In the genomic region with DNA sequence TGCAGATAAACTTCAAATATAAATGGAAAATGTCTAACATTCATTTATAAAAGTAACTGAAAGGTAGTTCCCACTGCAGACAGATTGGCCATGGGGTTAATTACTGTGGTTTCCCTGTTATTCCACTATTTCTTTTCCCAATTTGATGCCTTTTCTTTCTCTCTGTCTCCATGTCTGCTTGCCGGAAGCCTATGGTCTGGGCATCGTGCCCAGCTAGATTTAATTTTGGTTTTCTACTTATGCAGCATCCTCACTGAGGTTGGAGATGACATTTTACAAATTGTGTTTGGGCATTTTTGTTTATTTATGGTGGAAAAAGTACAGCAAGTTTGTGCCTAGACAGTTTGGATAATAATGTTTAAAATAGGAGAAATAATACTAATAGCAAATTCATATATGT, we compare ENCODE assay signal across 14 mouse cellular contexts.
A peak's percentile ranks its signal among the peaks of the same experiment; 100 is the strongest.
DNase-seq lines count a peak whose midpoint lies in the region; ATAC-seq and TF ChIP-seq lines count a peak whose summit lies in the region.
"Had no signal": no experiment of that assay in that cellular context is flagged by ENCODE, and none has a peak within 500 bp of the region (broad histone marks: within the 10 kb centered on the region; RNA-seq: fewer than 3 reads in every experiment).

No protein-coding gene starts in this region.

- no peaks in the 10 kb centered on the region for H3K36me3 ChIP-seq in lung, embryonic 14.5 days (ENCODE audit: insufficient read depth)
- H3K36me3 ChIP-seq: embryonic facial prominence, embryonic 13.5 days; intestine, embryonic 15.5 days; liver, embryonic 15.5 days; stomach, embryonic 15.5 days had no signal

- H3K4me2 ChIP-seq in lung, embryonic 14.5 days, result no peak overlapping the region
- H3K4me2 ChIP-seq: embryonic facial prominence, embryonic 13.5 days; intestine, embryonic 15.5 days; liver, embryonic 15.5 days; stomach, embryonic 15.5 days had no signal

- H3K9me3 ChIP-seq in lung, embryonic 14.5 days (ENCODE audit: low read depth, low read length), result no peaks in the 10 kb centered on the region
- H3K9me3 ChIP-seq: embryonic facial prominence, embryonic 13.5 days; intestine, embryonic 15.5 days; liver, embryonic 15.5 days; stomach, embryonic 15.5 days had no signal

- peak; percentile 33 to 47 for DNase-seq in cerebellum, postnatal 10 days
- DNase-seq in cerebellum, postnatal 4 days (ENCODE audit: low spot score in 2 of 2), result no peak
- DNase-seq in lung, embryonic 14.5 days, result peak; percentile 66
- no peak for DNase-seq in lung, postnatal 14 days
- peak; percentile 47 to 65 for DNase-seq in left cerebral cortex, adult 2 months (ENCODE audit: extremely low spot score in 1 of 2, low spot score in 2 of 2)
- DNase-seq in right cerebral cortex, postnatal 4 days, result peak; percentile 61
- no peak for DNase-seq in gastrocnemius, postnatal 36 days
- DNase-seq in urinary bladder, adult 18-20 months (ENCODE audit: low spot score in 2 of 2), result no peak
- DNase-seq: gastrocnemius, postnatal 25 days; retina, postnatal 1 day had no signal

- H3K27ac ChIP-seq in lung, embryonic 14.5 days (ENCODE audit: low read depth), result no peak overlapping the region
- H3K27ac ChIP-seq in left cerebral cortex, adult 2 months, result peak overlapping the region; percentile 51
- H3K27ac ChIP-seq: embryonic facial prominence, embryonic 13.5 days; intestine, embryonic 15.5 days; liver, embryonic 15.5 days; stomach, embryonic 15.5 days had no signal

- WGBS in lung, embryonic 14.5 days, result 44% methylated on average over 2 of the region's 2 CpGs

- no peak overlapping the region for H3K4me3 ChIP-seq in lung, embryonic 14.5 days (ENCODE audit: low read depth, low read length)
- H3K4me3 ChIP-seq in left cerebral cortex, adult 2 months, result no peak overlapping the region
- H3K4me3 ChIP-seq: embryonic facial prominence, embryonic 13.5 days; intestine, embryonic 15.5 days; liver, embryonic 15.5 days; stomach, embryonic 15.5 days had no signal

- no peak for TF ChIP-seq CTCF in lung, embryonic 14.5 days (IDR thresholded peaks at IDR 0.05; ENCODE audit: low read depth)
- no peak for TF ChIP-seq CTCF in left cerebral cortex, adult 2 months (IDR thresholded peaks at IDR 0.05)

- intact Hi-C loops in left cerebral cortex, adult 2 months (cut with DNase I), result loop anchor here (10.0 kb wide), 1 partner anchor 1290 kb away; no protein-coding TSS in a partner anchor
- intact Hi-C loops in gastrocnemius, postnatal 36 days (cut with DNase I), result no loop called here

- no peak for ATAC-seq in lung, embryonic 14.5 days (ENCODE audit: insufficient read depth)
- ATAC-seq: intestine, embryonic 15.5 days had no signal

- no peaks in the 10 kb centered on the region for H3K4me1 ChIP-seq in lung, embryonic 14.5 days (ENCODE audit: insufficient read depth)
- H3K4me1 ChIP-seq: embryonic facial prominence, embryonic 13.5 days; intestine, embryonic 15.5 days; liver, embryonic 15.5 days; stomach, embryonic 15.5 days had no signal

- no peaks in the 10 kb centered on the region for H3K27me3 ChIP-seq in lung, embryonic 14.5 days (ENCODE audit: insufficient read depth, low read length)
- H3K27me3 ChIP-seq: embryonic facial prominence, embryonic 13.5 days; intestine, embryonic 15.5 days; liver, embryonic 15.5 days; stomach, embryonic 15.5 days had no signal

- H3K9ac ChIP-seq in lung, embryonic 14.5 days, result no peak overlapping the region
- H3K9ac ChIP-seq: embryonic facial prominence, embryonic 13.5 days; intestine, embryonic 15.5 days; liver, embryonic 15.5 days; stomach, embryonic 15.5 days had no signal

Comparison
In these comparisons a context has a peak if more than half of its experiments do, and no peak if none do; other contexts are left out.
1. DNase-seq: peak in cerebellum, postnatal 10 days (2 of 2), lung, embryonic 14.5 days (single experiment), left cerebral cortex, adult 2 months (2 of 2) and right cerebral cortex, postnatal 4 days (single experiment); none in cerebellum, postnatal 4 days (0 of 2), lung, postnatal 14 days (single experiment), gastrocnemius, postnatal 36 days (0 of 2) and urinary bladder, adult 18-20 months (0 of 2).